Mouse (Mus musculus) olfactory bulb, adult 2 months (tissue): Measurements from ENCODE around the gene Dppa2.

ENCODE experiments used
- CTCF ChIP-seq: fragments of 200-500 bp; IDR thresholded peaks from 2 replicates; pipeline ENCODE4 v1.5.1; 2012; ENCODE audit warnings: low read depth, mild to moderate bottlenecking, low read length, moderate library complexity; ENCODE audit not compliant: insufficient read depth
- POLR2A ChIP-seq: fragments of 200-500 bp; IDR thresholded peaks from 2 replicates; pipeline ENCODE4 v1.6.1; 2012; ENCODE audit warnings: mild to moderate bottlenecking, low read depth, low read length, moderate library complexity; ENCODE audit not compliant: insufficient read depth

DNA sequence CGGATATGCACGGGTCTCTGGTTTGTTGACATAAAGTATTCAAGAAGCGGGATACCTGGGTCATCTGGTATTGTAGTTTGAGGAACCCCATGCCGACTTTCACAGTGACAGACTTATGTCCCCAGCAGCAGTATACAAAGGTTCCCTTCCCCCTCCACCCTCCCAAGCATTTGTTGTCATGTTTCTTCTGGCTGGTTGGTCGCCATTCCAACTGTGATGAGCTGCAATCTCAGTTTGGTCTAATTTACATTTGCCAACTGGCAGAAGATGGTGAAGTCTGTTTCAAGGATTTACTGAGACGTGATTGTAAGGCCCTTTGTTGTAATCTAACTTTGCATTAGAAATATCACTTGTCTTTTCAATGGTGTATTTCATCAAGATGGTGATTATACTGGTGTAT is 19.4 kb downstream of the Dppa2 start:
- TF ChIP-seq CTCF (no peak), POLR2A (no peak)
